Mouse (Mus musculus) R1 (cell line): Measurements from ENCODE around the gene Sox6.

Source experiments
- DNase-seq: peaks from one replicate; pipeline ENCODE4 v3.0.0-alpha.2; 2018; ENCODE audit warnings: low read depth, low spot score

Gene Sox6

GRCm38 (mm10) chr7:115666686-115667382 lies 371.8 kb downstream of the Sox6 start:
- no peak for DNase-seq

GRCm38 (mm10) chr7:115663399-115663798 lies 375.2 kb downstream of the Sox6 start:
- no peak for DNase-seq

- no peak for DNase-seq
These were observed 376.5 kb downstream of the Sox6 start for GRCm38 (mm10) chr7:115662121-115662520.

GRCm38 (mm10) chr7:115646696-115647095 lies 391.9 kb downstream of the Sox6 start:
- DNase-seq = no peak

GRCm38 (mm10) chr7:115645971-115646447 lies 392.6 kb downstream of the Sox6 start:
- no peak for DNase-seq

- DNase-seq = peak; percentile 9
These were observed 393.2 kb downstream of the Sox6 start for GRCm38 (mm10) chr7:115645272-115645970.

GRCm38 (mm10) chr7:115630691-115631090 lies 407.9 kb downstream of the Sox6 start:
- no peak for DNase-seq

GRCm38 (mm10) chr7:115630287-115630686 lies 408.3 kb downstream of the Sox6 start:
- DNase-seq = no peak

- DNase-seq = no peak
These were observed 409.8 kb downstream of the Sox6 start for GRCm38 (mm10) chr7:115628766-115629165.

- no peak for DNase-seq
These were observed 412.6 kb downstream of the Sox6 start for GRCm38 (mm10) chr7:115625956-115626355.

GRCm38 (mm10) chr7:115624907-115625552 lies 413.6 kb downstream of the Sox6 start:
- DNase-seq = no peak

GRCm38 (mm10) chr7:115624451-115624850 lies 414.1 kb downstream of the Sox6 start:
- no peak for DNase-seq

- no peak for DNase-seq
These were observed 422.8 kb downstream of the Sox6 start for GRCm38 (mm10) chr7:115615697-115616237.

GRCm38 (mm10) chr7:115607485-115607884 lies 431.1 kb downstream of the Sox6 start:
- DNase-seq = no peak

- DNase-seq = peak; percentile 41
These were observed 432.5 kb downstream of the Sox6 start for GRCm38 (mm10) chr7:115606125-115606524.

GRCm38 (mm10) chr7:115604883-115605282 lies 433.7 kb downstream of the Sox6 start:
- no peak for DNase-seq

GRCm38 (mm10) chr7:115597376-115597775 lies 441.2 kb downstream of the Sox6 start:
- DNase-seq = no peak

- DNase-seq = peak; percentile 7
These were observed 458.1 kb downstream of the Sox6 start for GRCm38 (mm10) chr7:115580461-115580860.

- DNase-seq = no peak
These were observed 458.8 kb downstream of the Sox6 start for GRCm38 (mm10) chr7:115579826-115580225.

- no peak for DNase-seq
These were observed 462.2 kb downstream of the Sox6 start for GRCm38 (mm10) chr7:115576387-115576786.

GRCm38 (mm10) chr7:115574834-115575233 lies 463.8 kb downstream of the Sox6 start:
- no peak for DNase-seq

GRCm38 (mm10) chr7:115568821-115569240 lies 469.8 kb downstream of the Sox6 start:
- peak; percentile 17 for DNase-seq
